Mouse (Mus musculus) hindbrain, postnatal 0 days (tissue): ENCODE data around the gene Mapk14. TPM values are rescaled to one million over a fixed set of nuclear protein-coding genes. Genes with fewer than 3 reads are reported as not detected.

Experiments used
- ATAC-seq: fragments of 200-750 bp; cut with Nextera tagmentation; 2 replicates; pipeline ENCODE4 v1.8.0; 2017; ENCODE audit warnings: mild to moderate bottlenecking, moderate TSS enrichment, moderate library complexity
- DNase-seq: peaks from one replicate; pipeline ENCODE4 v3.0.0-alpha.2; 2015; ENCODE audit warnings: low spot score
- H3K27ac ChIP-seq: fragments of 300-500 bp; sonication (generic); 2 replicates; pipeline ENCODE4 v1.5.1; 2014; ENCODE audit warnings: mild to moderate bottlenecking
- H3K27me3 ChIP-seq: fragments of 300-500 bp; sonication (generic); 2 replicates; pipeline ENCODE4 v1.6.1; 2014; ENCODE audit warnings: low read length, mixed read lengths; ENCODE audit not compliant: insufficient read depth
- H3K36me3 ChIP-seq: fragments of 300-500 bp; sonication (generic); 2 replicates; pipeline ENCODE4 v1.6.1; 2014; ENCODE audit warnings: low read length, mixed read lengths; ENCODE audit not compliant: insufficient read depth
- H3K4me1 ChIP-seq: fragments of 300-500 bp; sonication (generic); 2 replicates; pipeline ENCODE4 v1.6.1; 2014; ENCODE audit warnings: antibody characterized with exemption, low read length, mixed read lengths; ENCODE audit not compliant: insufficient read depth
- H3K4me2 ChIP-seq: fragments of 300-500 bp; sonication (generic); 2 replicates; pipeline ENCODE4 v1.6.1; 2014; ENCODE audit warnings: low read depth, mild to moderate bottlenecking, low read length, moderate library complexity, mixed read lengths
- H3K4me3 ChIP-seq: fragments of 300-500 bp; sonication (generic); 2 replicates; pipeline ENCODE4 v1.5.1; 2014; ENCODE audit warnings: low read length
- H3K9ac ChIP-seq: fragments of 300-500 bp; sonication (generic); replicated peaks from 2 replicates; pipeline ENCODE4 v1.6.1; 2014; ENCODE audit warnings: mild to moderate bottlenecking, low read length, moderate library complexity, mixed read lengths
- H3K9me3 ChIP-seq: fragments of 300-500 bp; sonication (generic); 2 replicates; pipeline ENCODE4 v1.6.1; 2016; ENCODE audit warnings: low read length, mixed read lengths
- CTCF ChIP-seq: IDR thresholded peaks from 2 replicates; pipeline ENCODE4 v1.5.1; 2016; ENCODE audit warnings: antibody characterized with exemption, control low read depth, low read depth
- WGBS: fragments of 180-500 bp; shearing (Covaris S2); extraction: QIAGEN DNeasy Blood & Tissue Kit; methylation state at CpG from one replicate; pipeline ENCODE4 v1.1.7; 2014; 5-methylcytosine and 5-hydroxymethylcytosine counted together
- polyA plus RNA-seq: library from polyadenylated mRNA; unstranded; fragments of >200 nt; fragmentation: Nextera tagmentation; extraction: Ambion mirVana; gene quantifications from 2 replicates; pipeline ENCODE4 v1.2.1, GENCODE M21; 2015
- total RNA-seq: library from RNA; depleted of rRNA; stranded (reverse); fragments of >200 nt; gene quantifications from 2 replicates; pipeline ENCODE4 v1.2.3, GENCODE M21; 2014

Gene Mapk14
- total and polyA plus RNA-seq, 2 experiments from 2014 or later: 19.5 to 35.7 TPM

GRCm38 (mm10) chr17:28657936-28658335 is 33.2 kb upstream of the Mapk14 start:
- no peak for TF ChIP-seq CTCF
- Histone ChIP-seq H3K4me3 (no peak overlapping the region), H3K9ac (no peak overlapping the region), H3K36me3 (no peaks in the 10 kb centered on the region), H3K4me2 (no peak overlapping the region), H3K4me1 (no peaks in the 10 kb centered on the region), H3K27ac (no peak overlapping the region), H3K9me3 (no peaks in the 10 kb centered on the region), H3K27me3 (no peaks in the 10 kb centered on the region)
- DNase-seq: peak; percentile 60
- peak; percentile 18; the same call in 1 of the 2 replicates for ATAC-seq
- 20% methylated on average over 4 of the region's 4 CpGs for WGBS

GRCm38 (mm10) chr17:28659564-28659963 is 31.6 kb upstream of the Mapk14 start:
- H3K27ac ChIP-seq: no peak overlapping the region
- H3K4me3 ChIP-seq: no peak overlapping the region
- no peaks in the 10 kb centered on the region for H3K4me1 ChIP-seq
- H3K9me3 ChIP-seq: no peaks in the 10 kb centered on the region
- H3K4me2 ChIP-seq: no peak overlapping the region
- TF ChIP-seq CTCF: no peak
- H3K9ac ChIP-seq: no peak overlapping the region
- H3K27me3 ChIP-seq: no peaks in the 10 kb centered on the region
- no peaks in the 10 kb centered on the region for H3K36me3 ChIP-seq
- ATAC-seq (no peak), DNase-seq (peak; percentile 9)
- 20% methylated on average over 6 of the region's 6 CpGs for WGBS

- 78% methylated on average over 13 of the region's 13 CpGs for WGBS
- TF ChIP-seq CTCF: no peak
- Histone ChIP-seq H3K9me3 (no peaks in the 10 kb centered on the region), H3K27ac (no peak overlapping the region), H3K4me2 (no peak overlapping the region), H3K4me3 (no peak overlapping the region), H3K4me1 (no peaks in the 10 kb centered on the region), H3K36me3 (no peaks in the 10 kb centered on the region), H3K27me3 (no peaks in the 10 kb centered on the region), H3K9ac (no peak overlapping the region)
- ATAC-seq: no peak
- no peak for DNase-seq
Measured at GRCm38 (mm10) chr17:28682311-28683084, 8.6 kb upstream of the Mapk14 start.

DNA sequence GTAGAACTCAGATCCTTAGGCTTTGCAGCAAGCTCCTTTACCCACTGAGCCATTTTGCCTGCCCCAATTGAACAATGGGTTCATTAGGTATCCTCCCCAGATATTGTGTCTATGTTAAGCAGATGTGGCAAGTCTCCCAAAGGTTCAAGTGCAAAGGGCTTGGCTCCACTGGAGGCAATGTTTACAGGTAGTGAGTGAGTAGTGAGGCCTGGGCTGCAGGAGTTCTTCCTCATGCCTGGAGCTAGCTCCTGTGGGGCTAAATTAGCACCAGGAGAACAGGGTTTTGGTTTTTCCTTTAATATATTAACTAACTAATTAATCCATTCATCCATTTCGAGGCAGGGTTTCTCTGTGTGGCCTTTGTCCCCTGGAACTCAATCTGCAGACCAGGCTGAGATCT is 7.5 kb upstream of the Mapk14 start:
- WGBS: 44% methylated on average over 1 of the region's 1 CpGs
- no peak for ATAC-seq

GRCm38 (mm10) chr17:28684631-28685030 is 6.5 kb upstream of the Mapk14 start:
- WGBS: 73% methylated on average over 19 of the region's 19 CpGs

More for the DNA sequence above, 7.5 kb upstream of the Mapk14 start:
- DNase-seq: no peak
- Histone ChIP-seq H3K36me3 (no peaks in the 10 kb centered on the region), H3K4me3 (no peak overlapping the region), H3K9me3 (no peaks in the 10 kb centered on the region), H3K27me3 (no peaks in the 10 kb centered on the region), H3K4me1 (no peaks in the 10 kb centered on the region), H3K27ac (no peak overlapping the region), H3K9ac (no peak overlapping the region), H3K4me2 (no peak overlapping the region)
- TF ChIP-seq CTCF: no peak

DNA sequence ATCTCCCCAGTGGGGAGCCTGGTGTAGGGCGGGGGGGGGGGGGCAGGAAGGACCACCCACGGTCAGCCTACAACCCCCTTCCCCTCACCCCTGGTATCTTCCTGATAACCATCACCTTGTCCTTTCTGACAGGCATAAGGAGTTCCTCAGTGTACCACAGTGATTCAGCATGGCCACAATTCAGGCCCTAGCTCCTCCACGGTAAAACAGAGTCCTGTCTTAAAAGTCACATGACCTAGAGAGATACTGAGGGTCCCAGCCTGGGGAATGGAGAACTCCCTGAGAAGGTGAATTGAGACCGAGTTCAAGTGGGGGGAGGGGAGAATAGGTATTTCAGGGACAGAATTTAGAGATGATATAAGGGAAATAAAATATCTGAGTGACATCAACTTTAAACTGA is 3.8 kb upstream of the Mapk14 start:
- Histone ChIP-seq H3K27ac (no peak overlapping the region), H3K4me1 (no peaks in the 10 kb centered on the region), H3K4me2 (no peak overlapping the region), H3K9me3 (no peaks in the 10 kb centered on the region), H3K4me3 (no peak overlapping the region), H3K9ac (no peak overlapping the region), H3K36me3 (no peaks in the 10 kb centered on the region), H3K27me3 (no peaks in the 10 kb centered on the region)
- TF ChIP-seq CTCF: no peak
- 59% methylated on average over 4 of the region's 4 CpGs for WGBS
- DNase-seq: no peak
- no peak for ATAC-seq

More at GRCm38 (mm10) chr17:28684631-28685030, 6.5 kb upstream of the Mapk14 start:
- no peaks in the 10 kb centered on the region for H3K27me3 ChIP-seq
- no peaks in the 10 kb centered on the region for H3K4me1 ChIP-seq
- H3K9ac ChIP-seq: no peak overlapping the region
- DNase-seq (no peak), ATAC-seq (no peak)
- no peak overlapping the region for H3K27ac ChIP-seq
- TF ChIP-seq CTCF: no peak
- no peaks in the 10 kb centered on the region for H3K36me3 ChIP-seq
- H3K4me3 ChIP-seq: no peak overlapping the region
- H3K4me2 ChIP-seq: no peak overlapping the region
- H3K9me3 ChIP-seq: no peaks in the 10 kb centered on the region
